Mouse (Mus musculus): ENCODE data around the gene Camkk2.
A peak's percentile ranks its signal among the peaks of the same experiment; 100 is the strongest.

Camkk2 gene

DNA sequence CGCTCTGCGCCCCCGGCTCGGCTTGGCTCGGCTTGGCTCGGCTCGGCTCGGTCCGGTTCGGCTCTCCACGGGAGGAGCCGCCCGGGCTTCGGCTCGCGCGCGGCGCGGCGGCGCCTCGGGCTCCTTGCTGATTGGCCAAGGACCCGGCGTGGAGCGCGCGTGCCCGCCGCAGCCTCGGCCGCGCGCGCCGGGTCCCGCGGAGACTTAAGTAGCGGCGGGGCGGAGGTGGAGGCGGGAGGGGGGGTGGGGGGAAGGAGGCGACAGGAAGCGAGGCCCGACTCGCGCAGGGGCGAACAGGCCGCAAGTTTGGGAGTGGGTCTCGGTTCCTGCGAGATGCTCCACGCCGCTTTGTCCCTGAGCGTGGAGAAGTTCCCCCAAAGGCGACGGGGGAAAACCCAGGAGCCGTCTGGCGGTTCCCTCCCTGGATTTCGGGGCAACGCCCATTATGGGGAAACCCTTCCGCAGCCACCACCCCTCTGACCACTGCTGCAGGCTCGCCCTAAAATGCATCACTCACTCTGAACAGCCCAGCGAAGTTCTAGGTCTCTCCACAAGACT lies at the start of gene Camkk2:
Gene Camkk2 (minus strand): TSS at position 133 of the 558 bp plus-strand sequence.
- DNase-seq: peak; percentile 73 to 80

DNA sequence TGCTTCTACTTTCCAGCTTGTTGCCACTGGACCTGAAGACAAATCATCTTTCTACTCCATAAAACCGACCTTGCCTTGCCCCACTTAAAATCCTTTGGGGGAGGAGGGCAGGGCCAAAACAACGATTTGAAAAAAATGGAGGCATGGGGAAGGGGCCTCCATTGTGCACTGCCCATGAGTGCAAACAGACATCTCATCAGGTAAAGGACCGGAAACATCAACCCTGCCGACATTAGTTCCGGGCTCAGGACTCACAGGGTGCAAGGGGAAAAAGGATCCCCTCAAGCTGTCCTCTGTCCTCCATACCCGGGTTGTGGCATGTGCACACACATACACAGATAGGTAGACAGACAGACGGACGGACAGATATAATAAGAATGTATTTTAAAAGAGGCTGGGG lies 45.9 kb upstream of the Camkk2 start:
- no peak for DNase-seq

DNA sequence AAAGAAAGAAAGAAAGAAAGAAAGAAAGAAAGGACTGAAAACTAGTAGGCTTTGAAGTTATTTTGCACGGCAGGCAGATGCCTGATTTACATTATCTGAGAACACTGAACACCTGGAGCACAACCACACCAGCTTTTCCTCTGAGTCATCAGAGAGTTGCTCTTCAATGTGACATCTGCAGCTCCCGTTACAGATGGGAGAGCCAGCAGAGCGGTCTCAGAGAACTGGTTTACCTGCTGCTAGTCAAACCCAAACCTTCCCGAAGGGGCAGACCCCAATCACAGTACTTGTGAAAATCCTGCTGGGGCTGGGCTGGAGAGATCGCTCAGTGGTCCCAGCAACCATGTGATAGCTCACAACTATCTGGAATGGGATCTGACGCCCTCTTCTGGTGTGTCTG lies 45.2 kb upstream of the Camkk2 start:
- peak; percentile 8 to 12 for DNase-seq

DNA sequence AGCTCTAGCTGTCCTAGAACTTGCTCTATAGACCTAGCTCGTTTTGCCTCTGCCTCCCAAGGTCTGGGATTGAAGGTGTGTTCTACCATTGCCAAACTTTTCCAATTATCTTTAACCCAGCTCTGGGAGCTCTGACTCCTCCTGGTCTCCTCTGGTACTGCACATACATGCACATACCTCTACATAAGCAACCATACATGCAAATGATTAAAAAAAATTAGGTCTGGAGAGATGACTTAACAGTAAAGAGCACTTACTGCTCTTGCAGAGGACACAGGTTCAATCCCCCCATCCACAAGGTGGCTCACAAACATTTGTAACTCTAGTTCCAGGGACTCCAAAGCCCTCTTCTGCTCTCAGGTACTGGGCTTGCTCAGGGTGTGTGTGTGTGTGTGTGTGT lies 44.8 kb upstream of the Camkk2 start:
- peak in 1 of 2 experiments; percentile 6 for DNase-seq

DNA sequence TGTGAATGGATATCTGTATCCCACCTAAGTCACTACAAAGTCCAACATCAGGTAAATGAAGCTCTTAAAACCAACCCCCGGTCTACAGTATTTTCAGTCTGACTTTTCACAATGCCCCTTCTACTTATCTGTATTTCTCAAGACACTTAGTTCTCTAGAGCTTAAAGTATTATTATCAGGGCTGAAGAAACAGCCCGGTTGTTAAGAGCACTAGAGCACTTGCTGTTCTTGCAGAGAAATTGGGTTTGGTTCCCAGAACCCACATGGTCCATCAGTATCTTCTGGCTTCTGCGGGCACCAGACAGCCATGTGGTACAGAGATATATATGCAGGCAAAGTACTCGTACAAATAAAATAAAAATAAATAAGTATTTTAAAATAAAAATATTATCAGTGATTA lies 43.2 kb upstream of the Camkk2 start:
- DNase-seq: no peak

DNA sequence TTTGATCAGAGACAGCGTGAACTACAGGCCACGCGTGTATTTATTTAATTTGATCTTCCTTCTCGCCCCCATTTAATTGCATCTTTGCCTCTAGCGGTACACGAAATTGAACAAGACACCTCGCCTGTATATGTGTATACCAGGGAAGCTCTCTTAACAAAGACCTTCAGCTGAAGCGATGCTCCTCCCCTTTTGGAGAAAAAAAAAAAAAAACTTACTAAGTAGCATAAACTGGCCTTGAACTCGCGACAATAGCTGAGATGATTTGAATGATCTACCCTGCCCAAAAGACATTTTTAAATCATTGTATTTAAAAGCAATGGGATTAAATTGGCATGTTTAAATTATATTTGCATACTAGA lies 42.3 kb upstream of the Camkk2 start:
- DNase-seq: no peak

DNA sequence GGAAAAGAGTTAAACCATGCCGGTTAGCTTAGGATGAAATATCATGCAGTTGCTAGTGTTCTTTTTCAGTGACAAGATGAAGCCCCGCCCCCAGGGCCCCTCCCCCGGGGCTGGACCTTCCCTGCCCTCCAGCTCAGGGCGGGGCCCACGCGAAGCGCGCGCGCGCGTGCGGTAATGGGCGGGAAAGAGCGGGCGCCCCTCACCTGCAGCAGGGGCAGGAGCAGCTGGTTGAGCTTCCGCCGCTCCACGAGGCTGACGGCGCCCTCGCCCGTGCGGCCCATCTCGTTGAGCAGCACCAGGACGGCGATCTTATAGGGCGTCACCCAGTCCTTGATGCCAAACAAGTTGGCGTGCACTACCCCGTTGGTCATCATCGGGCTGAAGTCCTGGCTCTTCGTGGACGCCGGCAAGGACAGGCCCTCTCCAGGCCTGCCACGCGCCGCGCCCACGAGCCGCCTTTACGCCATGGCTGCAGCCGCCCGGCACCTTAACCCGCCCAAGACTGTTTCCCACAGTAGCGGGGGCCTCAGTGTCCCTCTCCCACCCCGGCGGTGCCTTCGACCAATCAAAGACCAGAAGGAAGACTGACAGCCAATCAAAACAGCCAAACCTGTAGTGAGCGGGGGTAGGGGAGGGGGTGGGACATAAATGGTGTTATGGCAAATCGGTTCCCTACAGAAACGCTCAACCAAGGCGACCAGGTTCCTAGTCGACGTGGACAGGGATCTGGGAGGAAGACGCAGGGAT lies 41.7 kb upstream of the Camkk2 start, which contains the start of gene Anapc5:
Gene Anapc5 (minus strand): TSS at position 563 of the 747 bp plus-strand sequence.
- peak; percentile 94 for DNase-seq

DNA sequence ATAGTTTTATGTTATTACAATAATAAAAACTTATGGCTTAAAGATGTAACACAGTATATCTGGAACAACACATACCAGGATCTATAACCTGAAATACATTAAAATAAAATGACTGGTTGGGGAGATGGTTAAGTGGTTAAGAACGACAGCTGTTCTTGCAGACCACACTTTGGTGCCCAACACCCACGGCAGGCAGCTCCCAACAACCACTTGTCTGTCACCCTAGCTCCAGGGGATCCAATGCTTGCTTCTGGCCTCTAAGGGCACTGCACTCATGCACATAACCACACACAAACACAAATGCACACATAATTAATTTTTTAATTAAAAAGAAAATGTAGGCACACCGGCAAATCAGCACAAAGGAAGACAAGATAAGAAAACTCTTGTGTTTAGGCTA lies 33.5 kb upstream of the Camkk2 start:
- DNase-seq: no peak

DNA sequence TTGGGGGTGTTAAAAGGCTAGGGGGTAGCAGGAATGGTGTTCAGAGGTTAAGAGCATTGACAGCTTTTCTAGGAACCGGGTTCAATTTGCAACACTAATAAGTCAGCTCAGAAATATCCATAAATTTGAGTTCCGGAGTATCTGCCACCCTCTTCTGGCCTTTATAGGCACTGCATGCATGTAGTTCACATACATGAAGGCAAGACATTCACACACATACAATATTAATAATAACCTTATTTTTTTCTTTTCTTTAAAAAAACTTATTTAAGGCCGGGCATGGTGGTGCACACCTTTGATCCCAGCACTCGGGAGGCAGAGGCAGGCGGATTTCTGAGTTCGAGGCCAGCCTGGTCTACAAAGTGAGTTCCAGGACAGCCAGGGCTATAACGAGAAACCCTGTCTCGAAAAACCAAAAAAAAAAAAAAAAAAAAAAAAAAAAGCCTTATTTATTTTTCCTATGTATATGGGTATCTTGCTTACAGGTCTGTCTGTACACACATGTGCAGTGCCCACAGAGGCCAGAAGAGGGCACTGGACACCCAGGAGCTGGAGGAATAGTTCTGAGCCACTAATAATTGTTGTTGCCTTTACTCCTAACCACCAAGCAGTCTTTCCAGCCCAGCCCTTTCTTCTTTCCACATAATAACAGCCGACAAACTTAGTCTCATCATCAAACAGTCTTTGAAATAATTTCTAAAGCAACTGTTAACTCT lies 32.3 kb upstream of the Camkk2 start:
- DNase-seq: peak; percentile 84 to 85

DNA sequence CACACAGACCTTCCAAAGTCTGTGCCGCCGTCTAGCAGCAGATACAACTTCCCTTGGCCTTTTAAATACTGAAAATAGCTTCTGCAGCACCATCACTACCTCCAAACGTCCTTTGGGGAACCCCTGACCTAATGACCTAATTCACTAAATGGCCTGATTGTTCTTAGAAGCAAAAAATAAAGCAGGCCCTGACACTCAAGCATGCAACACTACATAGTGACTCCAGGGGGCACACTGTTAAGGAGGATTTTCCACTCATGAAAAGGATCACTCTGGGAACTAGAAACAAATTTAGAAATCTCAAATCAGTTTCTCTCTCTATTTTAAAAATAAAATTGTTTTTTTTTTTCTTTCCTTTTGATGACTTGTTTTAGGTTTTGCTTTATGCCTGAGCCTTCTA lies 26.3 kb upstream of the Camkk2 start:
- peak; percentile 15 to 30 for DNase-seq

DNA sequence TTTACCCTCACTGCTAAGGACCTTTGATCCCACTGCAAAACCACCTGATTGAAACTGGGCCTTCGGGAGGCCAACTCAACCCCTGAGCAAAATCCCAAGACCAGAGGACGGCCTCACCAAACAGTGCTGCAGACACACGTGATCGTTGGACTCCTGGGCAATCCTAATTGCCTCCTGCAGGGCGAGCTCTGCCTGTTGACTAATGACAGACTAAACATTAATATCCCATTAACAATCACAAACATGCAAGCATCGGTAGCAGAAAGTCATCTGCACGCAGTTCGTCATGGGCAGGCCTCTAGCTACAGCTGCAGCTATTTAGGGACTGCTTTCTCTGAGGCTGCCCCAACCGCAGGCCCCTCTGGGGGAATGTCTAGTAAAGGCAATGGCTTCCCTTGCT lies 23.5 kb upstream of the Camkk2 start:
- no peak for DNase-seq

DNA sequence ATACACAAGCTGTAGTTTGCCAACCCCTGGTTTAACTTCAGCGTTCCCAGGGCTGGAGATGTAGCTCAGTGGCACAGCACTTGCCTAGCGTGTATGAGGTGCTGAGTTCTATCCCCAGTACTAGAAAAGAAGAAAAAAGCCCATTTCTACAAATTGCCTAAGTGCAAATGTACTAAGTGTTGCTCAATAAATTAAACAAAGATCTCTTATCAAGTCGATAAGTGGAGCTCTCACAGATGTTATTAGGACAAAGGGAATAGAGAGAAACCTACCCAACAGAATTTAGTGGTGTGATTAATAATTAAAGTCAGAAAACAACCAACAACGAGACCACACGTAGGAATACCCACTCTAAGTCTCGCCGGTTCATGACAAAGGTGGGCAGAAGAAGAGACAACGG lies 22.5 kb upstream of the Camkk2 start:
- no peak for DNase-seq

DNA sequence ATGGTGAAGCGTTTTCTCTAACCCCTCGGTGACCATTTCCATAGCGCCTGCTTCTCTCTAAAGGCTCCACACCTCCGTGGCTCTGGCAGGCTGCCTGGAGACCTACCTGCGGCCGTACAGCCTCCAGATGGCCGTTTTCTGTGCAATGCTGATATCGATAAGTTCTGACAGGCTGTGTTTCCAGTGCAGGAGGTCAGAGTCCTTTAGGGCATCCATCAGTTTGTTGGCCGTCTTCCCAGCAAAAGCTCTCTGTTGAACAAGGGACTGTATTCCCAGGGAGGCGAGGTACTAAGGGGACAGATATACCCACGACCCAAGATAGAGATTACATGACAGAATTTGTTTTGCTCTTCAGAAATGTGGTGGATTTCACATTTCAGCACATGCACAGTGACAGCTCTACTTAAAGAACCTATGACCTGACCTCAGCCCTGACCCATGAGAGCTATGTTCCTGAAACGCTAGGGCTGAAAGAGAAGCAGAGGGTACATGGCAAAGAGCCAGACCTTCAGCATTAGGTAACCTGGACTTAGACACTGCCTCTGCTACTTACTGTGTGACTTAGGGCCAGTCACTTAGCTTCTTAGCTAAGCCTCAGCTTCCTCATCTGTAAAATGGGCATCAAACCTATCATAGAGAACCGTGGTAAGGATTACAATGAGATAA lies 21.3 kb upstream of the Camkk2 start:
- DNase-seq: no peak

DNA sequence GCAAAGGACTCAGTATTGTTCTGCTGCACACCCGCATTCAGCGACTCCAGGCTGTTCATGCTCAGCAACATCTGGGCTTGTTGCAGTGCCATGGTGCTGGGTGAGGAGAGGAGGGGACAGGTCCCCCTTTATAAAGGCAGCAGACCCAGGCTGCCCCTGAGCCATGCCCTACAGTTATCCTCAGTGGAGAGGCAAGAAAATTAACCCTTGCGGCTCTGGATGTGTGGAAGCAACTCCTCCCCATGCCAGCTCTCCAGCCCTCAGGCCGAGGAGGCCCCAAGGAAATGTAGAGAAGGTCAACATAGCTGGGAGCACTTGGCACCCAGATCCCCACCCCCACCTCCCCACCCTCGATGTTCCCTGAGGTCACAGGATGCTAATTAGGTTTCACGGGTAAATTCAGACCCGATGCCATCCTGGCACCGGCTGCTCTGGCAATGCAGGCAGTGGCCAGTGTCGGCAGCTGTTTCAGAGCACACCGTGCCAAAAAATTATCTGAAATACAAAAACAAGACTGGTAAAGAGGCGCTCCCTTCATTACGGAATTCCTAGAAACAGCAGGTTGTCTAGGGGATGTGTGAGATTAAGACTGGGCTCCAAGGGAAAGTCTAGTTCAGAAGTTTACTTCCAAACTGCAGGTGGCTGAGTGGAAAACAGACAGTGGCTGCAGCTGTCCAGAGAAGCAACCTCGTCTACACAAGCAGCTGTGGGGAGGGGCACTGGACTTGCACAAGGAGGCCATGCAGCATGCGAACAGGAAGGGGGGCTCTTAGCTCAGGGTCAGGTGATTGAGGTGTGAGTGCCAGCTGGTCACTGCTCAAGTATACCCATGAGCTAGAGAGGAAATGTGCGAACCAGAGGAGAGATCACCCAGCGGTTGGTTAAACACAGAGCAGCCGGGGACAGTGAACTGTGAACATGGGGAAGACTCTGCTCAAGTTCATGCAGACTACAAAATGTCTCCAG lies 20.5 kb upstream of the Camkk2 start:
- DNase-seq: no peak

DNA sequence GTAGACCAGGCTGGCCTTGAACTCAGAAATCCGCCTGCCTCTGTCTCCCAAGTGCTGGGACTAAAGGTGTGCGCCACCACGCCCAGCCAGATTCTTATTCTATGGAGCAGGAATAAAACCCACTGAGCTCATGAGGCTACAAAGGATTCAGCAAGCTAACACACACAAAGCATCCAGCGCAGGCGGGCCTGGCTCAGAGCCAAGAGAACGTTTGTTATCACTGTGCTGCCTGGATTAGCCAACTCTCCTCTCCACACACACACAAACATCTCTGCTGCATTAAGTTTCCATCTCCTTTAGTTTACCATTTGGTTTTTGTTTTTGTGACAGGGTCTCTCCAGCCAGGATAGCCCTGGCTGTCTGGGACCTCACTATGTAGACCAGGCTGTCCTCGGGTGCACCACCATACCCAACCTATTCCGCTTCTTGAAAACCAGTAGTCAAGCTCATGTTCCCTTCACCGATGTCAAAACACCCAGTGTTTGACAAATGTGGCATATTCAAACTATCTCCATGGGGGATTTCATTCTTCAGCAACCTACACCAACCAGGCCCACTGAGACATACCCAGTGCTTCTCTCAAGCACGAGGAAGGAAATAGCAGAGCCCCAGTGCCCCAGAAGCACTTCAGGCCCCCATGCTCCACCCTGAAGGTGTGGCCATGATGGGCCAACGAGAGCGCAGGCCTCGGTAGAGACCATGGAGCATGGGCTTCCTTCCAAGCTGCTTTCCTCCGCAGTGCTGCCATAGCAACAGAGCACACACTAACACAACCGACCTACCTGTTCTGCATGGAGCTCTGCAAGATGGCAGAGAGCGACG lies 19.6 kb upstream of the Camkk2 start:
- no peak for DNase-seq

DNA sequence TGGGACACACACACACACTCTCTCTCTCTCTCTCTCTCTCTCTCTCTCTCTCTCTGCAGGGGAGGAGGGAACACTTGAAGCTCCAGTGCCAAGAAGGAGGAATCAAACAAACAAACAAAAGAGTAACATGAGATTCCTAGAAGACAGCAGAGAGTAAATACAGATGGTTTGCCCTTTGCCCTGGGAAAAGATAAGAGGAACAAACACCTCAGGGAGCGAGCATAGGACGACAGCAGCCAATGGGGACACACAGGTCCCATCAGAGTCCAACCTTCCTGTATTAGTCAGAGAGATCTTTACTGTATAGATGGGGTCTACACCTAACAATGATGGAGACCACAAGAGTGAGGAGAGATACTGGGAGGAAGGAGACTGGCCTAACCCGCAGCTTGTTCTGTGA lies 18.7 kb upstream of the Camkk2 start:
- no peak for DNase-seq

DNA sequence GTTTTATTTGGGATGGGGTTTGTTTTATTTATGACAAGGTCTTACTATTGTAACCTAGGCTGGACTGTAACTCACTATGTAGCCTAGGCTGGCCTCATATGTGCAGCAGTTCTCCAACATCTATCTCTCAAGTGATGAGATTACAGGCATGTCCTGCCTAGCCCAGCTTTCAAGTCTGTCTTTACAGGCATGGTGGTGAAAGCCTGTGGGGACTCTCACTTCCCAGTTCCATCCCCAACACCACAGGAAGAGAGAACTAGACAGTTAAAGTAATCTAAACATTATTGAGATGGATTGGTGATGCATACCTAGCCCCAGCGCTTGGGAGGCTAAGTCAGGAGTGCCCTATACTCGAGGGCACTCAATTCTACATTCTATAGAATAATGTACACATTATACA lies 9.5 kb upstream of the Camkk2 start:
- DNase-seq: no peak

DNA sequence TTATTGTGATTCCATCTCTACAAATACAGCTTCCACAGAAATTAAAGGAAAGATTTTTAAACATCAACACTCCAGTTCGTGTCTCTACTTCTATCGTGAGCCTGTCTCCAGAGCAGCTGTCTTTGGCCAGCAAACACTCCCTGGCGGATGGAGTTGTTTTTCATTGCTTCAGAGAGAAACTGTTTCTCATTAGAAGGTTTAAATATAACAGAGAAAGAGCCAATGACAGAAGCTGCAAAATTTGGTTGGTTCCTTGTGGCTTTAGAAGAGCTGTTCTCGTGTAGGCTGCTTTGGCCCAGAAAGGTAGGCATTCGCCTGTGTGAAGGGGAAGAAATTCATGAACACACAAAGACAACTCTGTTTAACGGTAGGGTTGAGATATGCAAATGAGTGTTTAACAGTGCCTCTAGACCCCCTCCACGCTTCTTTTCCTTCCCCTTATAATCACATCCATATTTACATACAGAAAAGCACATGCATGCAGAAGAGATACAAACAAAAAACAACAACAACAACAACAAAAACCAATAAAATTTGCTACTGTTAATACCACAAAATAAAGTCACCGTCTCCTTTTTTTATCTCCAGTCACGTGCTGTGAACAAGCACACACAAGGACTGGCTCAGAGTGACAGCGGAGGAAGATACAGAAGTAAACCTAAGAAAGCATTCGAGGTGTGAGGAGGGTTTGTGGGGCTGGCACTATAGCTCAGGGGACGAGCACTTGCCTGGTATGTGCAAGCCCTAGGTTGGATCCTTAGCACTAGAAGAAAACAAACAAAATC lies 7.0 kb upstream of the Camkk2 start:
- DNase-seq: no peak

DNA sequence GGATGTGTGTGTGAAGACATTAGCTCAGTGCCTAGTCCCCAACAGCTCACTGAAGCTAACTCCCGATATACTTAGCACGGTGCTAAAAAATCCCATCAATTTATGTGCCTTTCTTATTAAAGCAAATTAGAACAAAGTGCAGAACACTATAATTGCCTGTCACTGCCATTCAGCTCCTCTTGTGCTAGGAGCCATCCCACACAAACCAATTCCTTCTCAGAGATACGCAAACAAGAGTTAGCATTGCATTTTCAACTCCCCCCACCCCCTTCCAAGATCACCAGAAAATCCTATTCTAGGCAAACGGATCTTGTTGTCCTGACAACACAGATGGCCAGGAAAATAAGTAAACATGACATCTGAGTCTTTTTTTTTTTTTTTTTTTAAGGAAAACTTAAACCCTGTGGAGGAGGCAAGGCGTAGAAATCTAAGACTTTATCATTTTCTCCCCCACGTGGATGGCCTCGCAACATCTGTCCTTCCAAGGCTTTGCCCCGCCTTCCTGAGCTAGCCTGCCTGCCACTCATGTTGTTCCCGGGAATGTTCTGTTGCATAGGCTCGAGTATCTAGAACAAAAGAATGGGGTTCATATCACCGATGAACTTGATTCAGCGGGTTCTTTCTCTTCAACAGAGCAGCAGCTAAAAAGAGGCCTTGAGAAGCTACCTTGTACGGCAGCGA lies 4.7 kb upstream of the Camkk2 start:
- no peak for DNase-seq

DNA sequence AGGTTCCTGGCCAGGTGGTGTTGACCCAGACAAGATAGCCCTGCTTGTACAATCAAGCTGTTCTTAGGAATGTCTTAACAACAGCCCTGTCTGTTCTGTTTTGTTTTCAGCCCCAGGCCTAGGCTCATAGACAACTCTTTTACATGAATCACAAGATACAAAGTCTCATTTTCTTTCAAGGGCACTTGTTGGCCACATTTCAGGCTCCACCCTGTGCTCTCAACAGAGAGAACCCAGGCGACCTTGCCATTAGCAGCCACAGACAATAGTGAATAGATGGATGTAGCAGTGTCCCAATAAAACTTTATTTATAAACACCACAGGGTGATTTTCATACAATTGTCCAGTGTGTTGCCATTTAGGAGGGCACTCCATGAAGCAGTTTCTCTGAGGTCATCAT lies 2.9 kb upstream of the Camkk2 start:
- DNase-seq: no peak
